Mouse (Mus musculus) intestine, embryonic 15.5 days (tissue): ENCODE measurements around the gene Msh4. TPM values are rescaled to one million over a fixed set of nuclear protein-coding genes. Genes with fewer than 3 reads are reported as not detected.

ENCODE experiments used
- ATAC-seq: fragments of 200-750 bp; cut with Nextera tagmentation; 2 replicates; pipeline ENCODE4 v1.8.0; 2017; ENCODE audit warnings: moderate TSS enrichment, moderate library complexity
- H3K27ac ChIP-seq: fragments of 300-500 bp; sonication (generic); 2 replicates; pipeline ENCODE4 v1.5.1; 2015; ENCODE audit warnings: mild to moderate bottlenecking, inconsistent platforms
- H3K27me3 ChIP-seq: fragments of 300-500 bp; sonication (generic); replicated peaks from 2 replicates; pipeline ENCODE4 v1.6.1; 2015; ENCODE audit warnings: inconsistent platforms
- H3K36me3 ChIP-seq: fragments of 300-500 bp; sonication (generic); 2 replicates; pipeline ENCODE4 v1.6.1; 2015; ENCODE audit warnings: inconsistent platforms
- H3K4me1 ChIP-seq: fragments of 300-500 bp; sonication (generic); replicated peaks from 2 replicates; pipeline ENCODE4 v1.6.1; 2015; ENCODE audit warnings: inconsistent platforms
- H3K4me2 ChIP-seq: fragments of 300-500 bp; sonication (generic); replicated peaks from 2 replicates; pipeline ENCODE4 v1.6.1; 2015; ENCODE audit warnings: mild to moderate bottlenecking, inconsistent platforms
- H3K4me3 ChIP-seq: fragments of 300-500 bp; sonication (generic); replicated peaks from 2 replicates; pipeline ENCODE4 v1.5.1; 2015; ENCODE audit warnings: inconsistent platforms
- H3K9ac ChIP-seq: fragments of 300-500 bp; sonication (generic); 2 replicates; pipeline ENCODE4 v1.6.1; 2015; ENCODE audit warnings: inconsistent platforms
- H3K9me3 ChIP-seq: fragments of 300-500 bp; sonication (generic); 2 replicates; pipeline ENCODE4 v1.6.1; 2016; ENCODE audit warnings: inconsistent platforms
- WGBS: fragments of 180-500 bp; shearing (Covaris S2); methylation state at CpG from one replicate; pipeline ENCODE4 v1.1.7; 2015; 5-methylcytosine and 5-hydroxymethylcytosine counted together
- polyA plus RNA-seq: library from polyadenylated mRNA; unstranded; fragments of >200 nt; fragmentation: Nextera tagmentation; extraction: Ambion mirVana; gene quantifications from 2 replicates; pipeline ENCODE4 v1.2.1, GENCODE M21; 2015

Gene Msh4
- polyA plus RNA-seq, 1 experiment from 2014 or later, result 0.04 TPM

DNA sequence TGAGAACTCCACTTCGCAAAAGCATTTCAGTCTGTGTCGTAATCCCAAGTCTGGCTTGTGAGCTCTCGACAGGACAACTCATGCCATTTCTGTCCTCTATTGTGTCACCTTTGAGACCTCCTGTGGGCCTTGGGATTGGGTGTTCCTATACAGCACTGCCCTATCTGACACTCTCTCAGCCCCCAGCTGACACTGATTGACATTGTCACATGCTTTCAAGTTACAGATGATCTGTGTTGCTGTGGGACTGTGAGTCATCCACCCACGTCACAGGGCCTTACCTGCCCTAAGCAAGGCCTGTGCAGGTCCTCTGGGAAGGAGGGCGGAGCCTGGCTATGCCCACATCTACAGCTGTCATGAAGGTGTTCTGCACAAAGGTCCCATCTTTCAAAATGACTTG is 26.5 kb upstream of the Msh4 start:
- Histone ChIP-seq H3K4me1 (no peaks in the 10 kb centered on the region; the same call in 1 of the 2 replicates), H3K4me3 (no peak overlapping the region), H3K36me3 (peaks cover 14% of the 10 kb centered on the region), H3K27me3 (no peaks in the 10 kb centered on the region), H3K9ac (no peak overlapping the region), H3K9me3 (no peaks in the 10 kb centered on the region), H3K27ac (no peak overlapping the region), H3K4me2 (no peak overlapping the region)
- 92% methylated on average over 5 of the region's 5 CpGs for WGBS
- ATAC-seq, result no peak

DNA sequence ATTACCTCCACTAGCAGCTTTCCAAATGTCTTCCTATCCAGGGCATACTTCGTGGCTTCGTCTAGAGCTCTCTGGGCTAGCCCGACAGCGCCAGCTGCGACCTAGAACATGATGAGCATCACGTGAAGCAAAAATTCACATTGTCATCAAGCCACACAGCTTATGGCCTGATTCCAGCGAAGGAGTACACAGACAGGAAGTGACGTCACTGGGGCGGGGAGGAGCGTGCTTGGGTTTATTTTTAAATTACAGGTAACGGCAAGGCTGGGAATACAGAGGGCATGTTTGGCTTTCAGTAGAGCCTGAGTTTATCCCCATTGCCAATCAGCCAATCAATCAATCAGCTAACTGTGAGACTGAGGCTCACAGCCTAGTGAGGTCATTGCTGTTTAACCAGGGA is 23.6 kb upstream of the Msh4 start:
- Histone ChIP-seq H3K27me3 (no peaks in the 10 kb centered on the region), H3K4me2 (no peak overlapping the region), H3K9me3 (no peaks in the 10 kb centered on the region), H3K9ac (no peak overlapping the region), H3K36me3 (peaks cover 13% of the 10 kb centered on the region), H3K4me1 (no peaks in the 10 kb centered on the region), H3K4me3 (no peak overlapping the region), H3K27ac (no peak overlapping the region)
- WGBS, result 89% methylated on average over 11 of the region's 11 CpGs
- ATAC-seq, result no peak

DNA sequence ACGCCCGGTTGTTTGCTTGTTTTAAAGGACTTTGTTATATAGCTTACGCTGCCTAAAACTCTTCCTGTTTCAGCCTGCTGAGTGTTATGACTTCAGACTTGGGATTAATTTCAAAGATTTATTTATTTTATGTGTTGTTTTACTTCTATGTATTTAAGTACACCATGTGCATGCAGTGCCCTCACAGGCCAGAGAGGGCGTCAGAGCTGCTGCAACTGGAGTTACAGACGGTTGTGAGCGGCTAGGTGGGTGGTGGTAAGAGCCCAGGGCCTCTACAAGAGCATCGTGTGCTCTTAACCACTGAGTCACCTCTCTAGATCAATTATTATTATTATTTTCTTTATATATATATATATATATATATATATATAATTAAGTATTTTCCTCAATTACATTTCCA is 20.4 kb upstream of the Msh4 start:
- 89% methylated on average over 7 of the region's 7 CpGs for WGBS
- Histone ChIP-seq H3K36me3 (peaks cover 12% of the 10 kb centered on the region), H3K9ac (no peak overlapping the region), H3K27ac (no peak overlapping the region), H3K4me3 (no peak overlapping the region), H3K4me1 (no peaks in the 10 kb centered on the region), H3K9me3 (no peaks in the 10 kb centered on the region), H3K4me2 (no peak overlapping the region), H3K27me3 (no peaks in the 10 kb centered on the region)
- ATAC-seq, result no peak

DNA sequence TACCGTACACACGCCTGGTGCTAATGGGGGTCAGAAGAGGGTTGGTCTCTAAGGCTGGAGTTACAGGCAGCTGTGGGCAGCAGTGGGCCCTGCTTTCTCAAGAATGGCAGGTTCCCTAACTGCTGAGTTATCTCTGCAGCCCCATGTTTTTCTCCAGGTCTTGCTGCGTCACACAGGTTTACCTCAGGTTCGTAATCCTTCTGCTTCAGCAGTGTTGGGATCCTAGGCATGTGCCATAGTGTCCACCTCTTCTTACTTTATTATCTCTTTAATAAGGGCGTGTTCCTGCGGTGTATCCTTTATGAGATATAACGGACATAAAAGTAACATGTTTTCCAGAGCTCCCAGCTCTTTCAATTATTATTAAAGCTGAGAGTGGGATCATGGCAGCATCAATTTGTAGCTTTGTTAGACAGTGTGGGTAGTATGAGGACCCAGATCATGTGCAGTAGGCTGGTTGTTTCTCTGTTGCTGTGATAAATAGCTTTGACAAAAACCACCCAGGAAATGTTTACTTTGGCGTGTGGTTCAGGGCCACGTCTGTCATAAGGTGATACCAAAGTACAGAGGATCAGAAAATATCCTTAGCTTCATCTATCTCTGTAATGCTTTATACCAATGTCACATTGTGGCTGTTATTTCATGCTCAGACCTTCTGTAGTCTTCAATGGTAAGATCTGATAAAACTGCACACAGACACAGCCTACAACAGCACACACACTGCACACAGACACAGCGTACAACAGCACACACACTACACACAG is 15.4 kb upstream of the Msh4 start:
- Histone ChIP-seq H3K9ac (no peak overlapping the region), H3K36me3 (peaks cover 6% of the 10 kb centered on the region), H3K4me2 (no peak overlapping the region), H3K27me3 (no peaks in the 10 kb centered on the region), H3K4me3 (no peak overlapping the region), H3K27ac (no peak overlapping the region), H3K4me1 (0 out of 2 replicates have a peak, but pooled peaks cover 4% of the 10 kb centered on the region), H3K9me3 (no peaks in the 10 kb centered on the region)
- ATAC-seq, result no peak
- WGBS, result 83% methylated on average over 10 of the region's 10 CpGs

DNA sequence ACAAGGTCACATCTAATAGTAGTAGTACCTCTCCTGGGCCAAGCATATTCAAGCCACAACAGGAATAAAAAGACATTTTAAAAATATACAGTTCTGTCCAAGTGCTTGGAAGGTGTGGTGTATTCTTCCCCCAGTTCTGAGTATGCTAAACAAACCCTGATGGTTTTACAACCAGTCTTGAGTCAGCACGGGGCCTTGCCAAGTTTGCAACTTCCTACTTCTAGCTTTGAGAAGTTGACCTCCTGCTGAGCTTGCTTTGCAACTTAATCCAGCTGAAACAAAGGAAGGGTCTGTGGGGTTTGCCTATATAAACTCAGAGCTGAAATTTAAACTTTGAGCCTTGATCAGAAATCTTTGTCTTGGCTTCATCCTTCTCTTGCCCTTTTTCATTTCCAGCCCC is 11.3 kb upstream of the Msh4 start:
- WGBS, result 3% methylated on average over 1 of the region's 1 CpGs
- H3K27ac ChIP-seq, result no peak overlapping the region
- 0 out of 2 replicates have a peak, but pooled peaks cover 4% of the 10 kb centered on the region for H3K4me1 ChIP-seq
- H3K9ac ChIP-seq, result no peak overlapping the region
- H3K4me2 ChIP-seq, result no peak overlapping the region
- H3K9me3 ChIP-seq, result no peaks in the 10 kb centered on the region
- no peaks in the 10 kb centered on the region for H3K36me3 ChIP-seq
- no peaks in the 10 kb centered on the region for H3K27me3 ChIP-seq
- no peak for ATAC-seq
- no peak overlapping the region for H3K4me3 ChIP-seq

DNA sequence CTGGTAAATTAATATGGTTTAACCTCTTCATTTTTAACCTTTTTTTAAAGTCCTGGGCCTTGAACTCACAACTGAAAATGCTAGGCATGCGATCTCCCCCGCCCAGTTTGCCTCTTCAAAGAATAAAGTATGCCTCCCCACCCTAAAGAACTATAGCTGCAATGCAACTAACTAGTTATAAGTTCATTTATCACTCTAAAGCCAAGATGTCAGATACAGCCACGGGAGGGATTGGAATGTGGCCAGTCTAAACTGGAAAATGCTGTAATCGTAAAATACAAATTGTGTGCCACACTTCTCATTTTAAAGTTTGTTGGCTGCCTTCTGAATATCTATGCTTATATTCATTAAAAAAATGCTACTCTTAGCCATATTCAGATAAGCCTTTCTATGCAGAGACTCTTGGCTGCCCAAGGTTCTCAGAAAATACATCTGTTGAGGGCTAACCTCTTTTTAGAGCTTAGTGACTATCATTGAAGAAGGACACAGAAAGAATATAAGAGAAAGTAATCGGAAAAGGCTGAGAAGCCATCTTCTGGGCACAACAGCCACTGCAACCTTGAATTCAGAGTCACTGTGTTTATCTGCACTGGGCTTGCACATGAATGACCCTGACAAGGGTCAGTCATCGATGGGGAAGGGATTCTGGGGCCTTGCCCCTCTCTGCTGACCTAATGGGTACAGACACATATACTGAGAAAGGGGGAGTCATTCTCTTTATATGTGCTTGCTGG is 7.7 kb upstream of the Msh4 start:
- peaks cover 27% of the 10 kb centered on the region for H3K4me1 ChIP-seq
- H3K36me3 ChIP-seq, result peaks cover 16% of the 10 kb centered on the region
- H3K27ac ChIP-seq, result peak overlapping the region; percentile 91; the same call in 1 of the 2 replicates
- H3K9me3 ChIP-seq, result no peaks in the 10 kb centered on the region
- no peak for ATAC-seq
- no peaks in the 10 kb centered on the region for H3K27me3 ChIP-seq
- no peak overlapping the region for H3K9ac ChIP-seq
- H3K4me2 ChIP-seq, result peak overlapping the region; percentile 75
- H3K4me3 ChIP-seq, result no peak overlapping the region
- 29% methylated on average over 6 of the region's 6 CpGs for WGBS

DNA sequence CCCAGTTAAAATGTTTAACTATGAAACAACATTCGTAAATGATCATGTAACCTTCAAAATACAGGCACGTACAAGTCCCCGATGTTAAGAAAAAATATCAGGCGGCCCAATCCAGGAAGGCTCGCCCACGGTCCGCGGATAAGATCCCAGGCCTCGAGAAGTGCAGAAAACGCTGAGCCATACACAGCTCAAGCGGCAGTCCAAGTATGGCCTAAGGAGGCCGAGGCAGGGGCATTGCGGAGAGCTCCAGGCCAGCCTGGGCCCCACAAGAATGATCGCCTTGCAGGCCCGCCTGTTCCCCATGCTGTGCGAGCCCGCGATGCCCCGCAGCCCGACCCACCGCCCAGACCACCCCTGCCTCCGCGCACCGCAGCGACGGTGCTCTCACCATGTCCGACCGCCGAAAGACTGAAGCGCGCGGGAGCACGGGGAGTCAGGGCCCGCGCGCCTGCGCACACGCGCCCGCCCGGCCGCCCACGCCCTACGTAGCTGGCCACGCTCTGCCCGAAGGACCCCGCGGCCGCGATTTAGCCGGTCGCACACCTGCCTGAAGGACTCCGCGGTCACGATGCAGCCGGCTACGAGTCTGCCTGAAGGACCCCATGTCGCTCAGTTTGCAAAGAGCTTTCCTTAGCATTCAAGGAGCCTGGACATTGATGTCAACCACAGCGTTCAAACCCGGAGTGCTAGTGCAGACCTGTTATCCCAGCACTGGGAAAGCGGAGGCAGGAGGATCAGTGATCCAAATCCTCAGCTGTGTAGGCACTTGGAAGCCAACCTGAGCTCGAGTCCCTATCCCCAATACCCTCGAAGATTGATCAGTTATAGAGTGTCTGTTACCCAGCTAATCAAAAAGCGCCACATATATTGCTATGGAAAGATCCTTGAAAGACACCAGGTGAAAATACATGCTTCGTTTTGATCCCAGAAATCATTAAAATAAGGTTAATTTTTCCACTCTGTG is 6.9 kb upstream of the Msh4 start, which contains the start of gene Rabggtb:
TSS of gene Rabggtb (minus strand) at position 464 of the 964 bp plus-strand sequence.
- Histone ChIP-seq H3K4me1 (peaks cover 35% of the 10 kb centered on the region), H3K9me3 (no peaks in the 10 kb centered on the region), H3K4me3 (peak within 1 kb of the TSS; percentile 95), H3K27ac (peak within 1 kb of the TSS; percentile 91), H3K36me3 (peaks cover 24% of the 10 kb centered on the region), H3K27me3 (no peaks in the 10 kb centered on the region), H3K4me2 (peak within 1 kb of the TSS; percentile 75), H3K9ac (peak within 1 kb of the TSS; percentile 98)
- under 1% methylated on average over 65 of the region's 65 CpGs for WGBS
- peak; percentile 94 for ATAC-seq

DNA sequence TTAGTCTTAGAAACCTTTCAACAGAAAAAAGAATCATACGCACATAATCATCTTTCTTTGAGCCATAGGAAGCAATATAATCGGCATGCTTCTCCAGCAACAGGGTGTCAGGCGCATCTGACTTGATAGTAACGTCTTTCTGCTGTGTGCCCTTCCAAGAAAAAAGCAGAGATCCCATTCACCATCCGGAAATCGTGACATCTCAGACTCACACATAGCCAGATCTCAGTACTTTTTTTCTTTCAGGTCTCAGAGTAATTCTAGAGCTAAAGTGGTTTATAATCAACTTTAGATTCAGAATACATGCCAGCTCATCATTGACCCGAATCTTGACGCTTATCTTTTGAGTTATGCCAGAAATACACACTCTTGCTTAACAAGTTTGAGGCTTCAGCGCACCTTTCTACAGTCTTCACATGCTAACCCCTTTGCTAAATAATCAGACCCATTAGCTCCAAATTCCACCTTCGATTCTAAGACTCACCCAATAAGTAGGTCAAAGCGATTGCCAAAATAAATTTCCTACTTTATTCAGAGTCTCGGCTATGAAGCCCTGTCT is 6.0 kb upstream of the Msh4 start:
- Histone ChIP-seq H3K4me3 (peak overlapping the region; percentile 95), H3K27me3 (no peaks in the 10 kb centered on the region), H3K9me3 (no peaks in the 10 kb centered on the region), H3K4me1 (peaks cover 34% of the 10 kb centered on the region), H3K9ac (peak overlapping the region; percentile 98), H3K36me3 (peaks cover 27% of the 10 kb centered on the region), H3K27ac (peak overlapping the region; percentile 91), H3K4me2 (peak overlapping the region; percentile 75)
- ATAC-seq, result no peak
- WGBS, result 2% methylated on average over 12 of the region's 12 CpGs

DNA sequence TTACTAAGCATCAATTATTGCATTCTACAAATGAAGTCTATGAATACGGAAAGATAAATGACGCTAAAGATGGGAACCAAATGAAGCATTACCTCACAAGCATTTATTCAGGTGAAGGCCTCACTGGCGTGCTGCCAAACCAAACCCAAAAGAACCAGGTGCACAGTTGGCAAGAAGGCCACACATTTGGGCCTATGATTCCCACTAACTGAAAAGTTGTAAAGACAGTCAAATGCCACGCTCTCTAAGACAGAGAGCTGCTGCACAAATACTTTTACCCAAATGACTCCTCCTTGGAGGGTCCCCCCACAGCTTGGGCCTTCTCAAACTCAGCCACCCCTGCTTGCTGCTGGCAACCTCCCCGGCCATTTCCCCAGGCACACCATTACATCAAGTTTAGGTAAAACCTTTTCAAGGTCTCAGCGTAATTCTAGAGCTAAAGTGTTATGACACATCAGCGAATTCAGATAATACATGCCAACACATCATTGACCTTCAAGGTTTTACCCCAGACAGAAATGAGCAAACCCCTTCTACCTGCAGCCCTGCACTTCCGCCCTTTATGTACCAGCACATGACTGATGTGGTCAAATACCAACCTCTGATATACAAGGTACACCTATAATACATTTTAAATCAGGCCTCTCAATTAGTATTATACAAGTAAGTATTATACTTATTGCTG is 5.4 kb upstream of the Msh4 start:
- H3K27me3 ChIP-seq, result no peaks in the 10 kb centered on the region
- no peaks in the 10 kb centered on the region for H3K9me3 ChIP-seq
- peak overlapping the region; percentile 98 for H3K9ac ChIP-seq
- H3K4me2 ChIP-seq, result peak overlapping the region; percentile 75
- H3K27ac ChIP-seq, result peak overlapping the region; percentile 52; the same call in 1 of the 2 replicates
- peak overlapping the region; percentile 95 for H3K4me3 ChIP-seq
- no peak for ATAC-seq
- peaks cover 32% of the 10 kb centered on the region for H3K4me1 ChIP-seq
- WGBS, result 41% methylated on average over 8 of the region's 8 CpGs
- H3K36me3 ChIP-seq, result peaks cover 31% of the 10 kb centered on the region

DNA sequence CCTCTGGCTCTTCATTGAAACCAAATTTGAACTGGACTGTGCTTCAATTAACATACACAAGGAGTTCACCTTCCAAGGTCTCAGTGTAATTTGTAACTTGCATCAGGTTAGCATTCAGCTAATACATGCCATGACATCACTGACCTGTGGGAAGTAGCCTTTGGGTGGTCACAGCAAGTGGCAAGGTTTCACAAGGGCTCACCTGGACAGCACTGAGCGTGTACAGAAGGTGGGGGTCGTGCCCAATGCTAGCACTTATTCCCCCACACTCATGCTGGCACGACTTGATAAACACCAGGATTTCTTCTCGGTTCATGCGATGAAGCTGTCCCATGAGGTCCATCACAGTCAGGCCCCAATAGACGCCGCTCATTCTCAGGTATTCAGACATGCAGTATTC is 4.6 kb upstream of the Msh4 start:
- Histone ChIP-seq H3K4me1 (peaks cover 32% of the 10 kb centered on the region), H3K27me3 (no peaks in the 10 kb centered on the region), H3K9ac (peak overlapping the region; percentile 98), H3K4me2 (peak overlapping the region; percentile 75), H3K36me3 (peaks cover 40% of the 10 kb centered on the region), H3K27ac (peak overlapping the region; percentile 60), H3K4me3 (peak overlapping the region; percentile 95), H3K9me3 (no peaks in the 10 kb centered on the region)
- ATAC-seq, result no peak
- 70% methylated on average over 7 of the region's 7 CpGs for WGBS

DNA sequence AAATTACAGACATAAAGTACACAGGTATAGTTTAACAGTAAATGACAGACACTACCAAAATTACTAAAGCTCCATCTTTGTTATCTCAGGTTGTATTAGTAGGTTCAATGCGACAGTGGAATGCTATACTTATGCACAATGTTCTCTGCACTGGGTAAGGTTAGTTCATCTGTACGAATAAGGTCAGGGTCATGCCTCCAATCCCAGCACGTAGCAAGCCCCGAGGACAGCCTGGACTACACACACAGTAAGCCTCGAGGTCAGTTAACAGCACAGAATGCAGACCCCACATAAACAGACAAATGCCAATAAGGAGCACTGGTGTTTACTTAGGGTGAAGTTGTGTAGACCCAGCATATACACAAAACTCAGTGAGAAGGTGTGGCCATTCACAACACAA is 3.0 kb upstream of the Msh4 start:
- H3K36me3 ChIP-seq, result peaks cover 46% of the 10 kb centered on the region
- 67% methylated on average over 5 of the region's 5 CpGs for WGBS

More for the DNA sequence above, 3.0 kb upstream of the Msh4 start:
- no peak for ATAC-seq
- no peaks in the 10 kb centered on the region for H3K9me3 ChIP-seq
- H3K4me2 ChIP-seq, result peak overlapping the region; percentile 75
- no peak overlapping the region for H3K27ac ChIP-seq
- H3K9ac ChIP-seq, result no peak overlapping the region
- H3K27me3 ChIP-seq, result no peaks in the 10 kb centered on the region
- H3K4me1 ChIP-seq, result peaks cover 32% of the 10 kb centered on the region
- no peak overlapping the region for H3K4me3 ChIP-seq
